ENCODE assay signal across 8 mouse cellular contexts in genomic region chr3:144570047-144570815, GRCm38 (mm10). TPM values are rescaled to one million over a fixed set of nuclear protein-coding genes. Genes with fewer than 3 reads are reported as not detected.
A peak's percentile ranks its signal among the peaks of the same experiment; 100 is the strongest.
DNase-seq lines count a peak whose midpoint lies in the region; ATAC-seq and TF ChIP-seq lines count a peak whose summit lies in the region.

Gene Hs2st1 (minus strand): TSS chr3:144570181.
Gene Selenof (plus strand): TSS chr3:144570304.

- H3K36me3 ChIP-seq in MEL (ENCODE audit: control insufficient read depth in 1 of 2, insufficient read depth in 2 of 2, low read length in 2 of 2), result peaks cover 1 to 26% of the 10 kb centered on the region in 2 experiments; a peak in 3 of 4 replicates
- H3K36me3 ChIP-seq in forebrain, postnatal 0 days (ENCODE audit: insufficient read depth), result peaks cover 3% of the 10 kb centered on the region; the same call in 1 of the 2 replicates
- no peaks in the 10 kb centered on the region for H3K36me3 ChIP-seq in lung, embryonic 15.5 days

- TF ChIP-seq RAD21 in MEL (IDR thresholded peaks at IDR 0.05; ENCODE audit: low read depth, low read length), result no peak

- no peaks in the 10 kb centered on the region for H3K9me3 ChIP-seq in MEL (replicated peaks; ENCODE audit: insufficient read depth, low read length)
- H3K9me3 ChIP-seq in forebrain, postnatal 0 days (ENCODE audit: low read length), result no peaks in the 10 kb centered on the region
- no peaks in the 10 kb centered on the region for H3K9me3 ChIP-seq in lung, embryonic 15.5 days

- peak; percentile 98 for ATAC-seq in forebrain, postnatal 0 days
- ATAC-seq in lung, embryonic 15.5 days (ENCODE audit: borderline replicate concordance, extremely low read depth, low FRiP score, low TSS enrichment), result peak; percentile 99

- TF ChIP-seq CTCF in MEL (IDR thresholded peaks at IDR 0.05 in 2 of 3, conservative IDR thresholded peaks at IDR 0.05 in 1 of 3; ENCODE audit: control insufficient read depth in 1 of 3, insufficient read depth in 1 of 3, low read depth in 2 of 3, low read length in 3 of 3, poor library complexity in 1 of 3, severe bottlenecking in 1 of 3), result no peak; a peak in 1 of 6 replicates
- TF ChIP-seq CTCF in cerebellum, adult 2 months (IDR thresholded peaks at IDR 0.05; ENCODE audit: borderline replicate concordance, insufficient read depth, low read depth, low read length), result no peak
- TF ChIP-seq CTCF in forebrain, postnatal 0 days (IDR thresholded peaks at IDR 0.05; ENCODE audit: low read depth), result peak; percentile 46

- H3K9ac ChIP-seq in MEL (ENCODE audit: control insufficient read depth, low read depth, low read length, poor library complexity, severe bottlenecking), result peak within 1 kb of the TSS; percentile 80
- H3K9ac ChIP-seq in forebrain, postnatal 0 days, result peak within 1 kb of the TSS; percentile 98
- H3K9ac ChIP-seq in lung, embryonic 15.5 days, result peak within 1 kb of the TSS; percentile 96

- peak within 1 kb of the TSS; percentile 70 for H3K4me2 ChIP-seq in forebrain, postnatal 0 days (ENCODE audit: low read depth)
- H3K4me2 ChIP-seq in lung, embryonic 15.5 days, result peak within 1 kb of the TSS; percentile 96

- DNase-seq in MEL (ENCODE audit: low read depth, low spot score), result peak; percentile 100
- peak; percentile 96 to 100 for DNase-seq in cerebellum, adult 2 months
- DNase-seq in forebrain, postnatal 0 days, result peak; percentile 99
- peak; percentile 97 for DNase-seq in heart, postnatal 4 days
- peak; percentile 98 to 99 for DNase-seq in layer of hippocampus, adult 8-10 months (ENCODE audit: low spot score in 2 of 2)
- DNase-seq in ovary, adult 18-20 months (ENCODE audit: low spot score), result peak; percentile 99
- peak; percentile 99 for DNase-seq in thymus, postnatal 0 days (ENCODE audit: low spot score)

- no peak; a peak in 1 of 4 replicates for TF ChIP-seq EP300 in MEL (IDR thresholded peaks at IDR 0.05; ENCODE audit: low read depth in 1 of 2, low read length in 2 of 2)

- TF ChIP-seq POLR2A in MEL (IDR thresholded peaks at IDR 0.05; ENCODE audit: control insufficient read depth in 1 of 2, insufficient read depth in 1 of 2, low read depth in 1 of 2, low read length in 2 of 2, poor library complexity in 1 of 2), result peak; percentile 90 to 97
- peak; percentile 98 for TF ChIP-seq POLR2A in cerebellum, adult 2 months (IDR thresholded peaks at IDR 0.05; ENCODE audit: borderline replicate concordance, insufficient read depth, low read length)

- H3K27me3 ChIP-seq in MEL (ENCODE audit: control insufficient read depth in 1 of 2, insufficient read depth in 2 of 2, low read length in 2 of 2), result no peaks in the 10 kb centered on the region
- no peaks in the 10 kb centered on the region for H3K27me3 ChIP-seq in cerebellum, adult 2 months (ENCODE audit: control insufficient read depth, insufficient read depth, low read length)
- H3K27me3 ChIP-seq in forebrain, postnatal 0 days (ENCODE audit: insufficient read depth, low read length), result no peaks in the 10 kb centered on the region
- no peaks in the 10 kb centered on the region for H3K27me3 ChIP-seq in lung, embryonic 15.5 days

- H3K4me3 ChIP-seq in MEL (ENCODE audit: control insufficient read depth in 1 of 2, insufficient read depth in 1 of 2, low read depth in 2 of 2, low read length in 2 of 2), result peak within 1 kb of the TSS; percentile 76 to 94
- H3K4me3 ChIP-seq in cerebellum, adult 2 months (replicated peaks; ENCODE audit: insufficient read depth, low read depth, low read length), result peak within 1 kb of the TSS; percentile 82
- H3K4me3 ChIP-seq in forebrain, postnatal 0 days (ENCODE audit: low read depth, low read length), result peak within 1 kb of the TSS; percentile 96
- H3K4me3 ChIP-seq in lung, embryonic 15.5 days, result peak within 1 kb of the TSS; percentile 95

- peaks cover 72% of the 10 kb centered on the region for H3K79me2 ChIP-seq in MEL (ENCODE audit: control insufficient read depth, insufficient read depth, low read length, poor library complexity)

- H3K27ac ChIP-seq in MEL (ENCODE audit: control insufficient read depth, low read depth, low read length), result peak within 1 kb of the TSS; percentile 94
- peak within 1 kb of the TSS; percentile 96 for H3K27ac ChIP-seq in cerebellum, adult 2 months (ENCODE audit: insufficient read depth, low read length)
- H3K27ac ChIP-seq in forebrain, postnatal 0 days (ENCODE audit: low read depth, low read length), result peak within 1 kb of the TSS; percentile 99
- peak within 1 kb of the TSS; percentile 93 for H3K27ac ChIP-seq in lung, embryonic 15.5 days

- under 1% methylated on average over 60 of the region's 69 CpGs for WGBS in cerebellum, adult 2 months
- under 1% methylated on average over 65 of the region's 69 CpGs for WGBS in forebrain, postnatal 0 days
- WGBS in lung, embryonic 15.5 days, result under 1% methylated on average over 54 of the region's 69 CpGs

- H3K4me1 ChIP-seq in MEL (ENCODE audit: control insufficient read depth in 1 of 2, insufficient read depth in 2 of 2, low read length in 2 of 2), result peaks cover 0 to 8% of the 10 kb centered on the region in 2 experiments; a peak in 3 of 4 replicates
- peaks cover 4% of the 10 kb centered on the region; the same call in 1 of the 2 replicates for H3K4me1 ChIP-seq in cerebellum, adult 2 months (ENCODE audit: control insufficient read depth, insufficient read depth, low read length)
- H3K4me1 ChIP-seq in forebrain, postnatal 0 days (ENCODE audit: insufficient read depth), result peaks cover 9% of the 10 kb centered on the region
- peaks cover 48% of the 10 kb centered on the region for H3K4me1 ChIP-seq in lung, embryonic 15.5 days

TF ChIP-seq in MEL, 35 proteins besides CTCF, POLR2A, EP300 and RAD21 (continues in another document):
- TF ChIP-seq NELFE (IDR thresholded peaks at IDR 0.05; ENCODE audit: low read depth, low read length), result peak; percentile 98
- TF ChIP-seq GATA1 (IDR thresholded peaks at IDR 0.05; ENCODE audit: low read depth, low read length), result no peak
- peak; percentile 87 for TF ChIP-seq HCFC1 (IDR thresholded peaks at IDR 0.05; ENCODE audit: low read depth, low read length)
- peak; percentile 75 for TF ChIP-seq TCF12 (IDR thresholded peaks at IDR 0.05; ENCODE audit: low read depth, low read length)
- no peak for TF ChIP-seq MAFK (IDR thresholded peaks at IDR 0.05; ENCODE audit: borderline replicate concordance, low read depth, low read length)
- peak; percentile 92 for TF ChIP-seq POLR2AphosphoS2 (IDR thresholded peaks at IDR 0.05; ENCODE audit: low read length)
- peak; percentile 87 for TF ChIP-seq TBP (IDR thresholded peaks at IDR 0.05; ENCODE audit: low read depth, low read length)
- peak; percentile 55 for TF ChIP-seq MXI1 (IDR thresholded peaks at IDR 0.05; ENCODE audit: low read depth, low read length)
- no peak for TF ChIP-seq CHD1 (IDR thresholded peaks at IDR 0.05; ENCODE audit: low read depth, low read length)
- TF ChIP-seq ZKSCAN1 (IDR thresholded peaks at IDR 0.05; ENCODE audit: low read depth, low read length), result no peak
- no peak for TF ChIP-seq SMC3 (IDR thresholded peaks at IDR 0.05; ENCODE audit: low read depth, low read length)
- TF ChIP-seq MEF2A (IDR thresholded peaks at IDR 0.05; ENCODE audit: extremely low read depth, insufficient replicate concordance, low read depth, low read length, poor library complexity, severe bottlenecking), result 0 out of 2 replicates have a peak, but pooled peaks have one; percentile 21
- peak; percentile 14; the same call in 1 of the 2 replicates for TF ChIP-seq CHD2 (IDR thresholded peaks at IDR 0.05; ENCODE audit: low read length)
- TF ChIP-seq MAZ (IDR thresholded peaks at IDR 0.05; ENCODE audit: low read depth, low read length), result peak; percentile 88; the same call in 1 of the 2 replicates
- TF ChIP-seq TAL1 (IDR thresholded peaks at IDR 0.05; ENCODE audit: low read length), result no peak
- TF ChIP-seq GABPA (IDR thresholded peaks at IDR 0.05; ENCODE audit: low read depth, low read length), result 0 out of 2 replicates have a peak, but pooled peaks have one; percentile 18
- TF ChIP-seq POLR2AphosphoS5 (IDR thresholded peaks at IDR 0.05; ENCODE audit: borderline replicate concordance, low read depth, low read length), result no peak
- 0 out of 2 replicates have a peak, but pooled peaks have one; percentile 3 for TF ChIP-seq ETS1 (IDR thresholded peaks at IDR 0.05; ENCODE audit: low read depth, low read length)
- TF ChIP-seq ZMIZ1 (IDR thresholded peaks at IDR 0.05; ENCODE audit: low read depth, low read length), result peak; percentile 90
- peak; percentile 54; the same call in 1 of the 2 replicates for TF ChIP-seq KAT2A (conservative IDR thresholded peaks at IDR 0.05; ENCODE audit: low read depth, low read length)
- TF ChIP-seq BHLHE40 (IDR thresholded peaks at IDR 0.05; ENCODE audit: borderline replicate concordance, low read depth, low read length), result peak; percentile 77
- TF ChIP-seq E2F4 (IDR thresholded peaks at IDR 0.05; ENCODE audit: borderline replicate concordance, low read depth, low read length), result no peak; the same call in 1 of the 2 replicates

RNA-seq across cellular contexts. Expression of gene Hs2st1, which starts in this region (rescaled TPM):
- 13.5 and 13.6 TPM in 2 replicates for total RNA-seq in MEL (2012; rRNA removed)
- polyA plus RNA-seq in MEL (2012; ENCODE audit: insufficient read depth in 1 of 2, insufficient read length in 2 of 2, low read depth in 1 of 2, low replicate concordance in 2 of 2, missing spikeins in 1 of 2), result 10 to 100 TPM in 1 of 2 experiments, not detected in 1; 16.1 TPM
- polyA plus RNA-seq in cerebellum, adult 2 months (2012; rRNA removed), result 15.2 and 15.4 TPM in 2 replicates
- 47.1 and 57.7 TPM in 2 replicates for total RNA-seq in forebrain, postnatal 0 days (2014; rRNA removed)
- 9.9 and 14.1 TPM in 2 replicates for polyA plus RNA-seq in forebrain, postnatal 0 days (2015; fragmentation: Nextera tagmentation; extraction: Ambion mirVana)
- 10 to 100 TPM; 20.8 to 23.2 TPM for total RNA-seq in heart, postnatal 4 days (2021)
- total RNA-seq in layer of hippocampus, adult 8-10 months (2022), result 10 to 100 TPM; 35.0 to 45.5 (median 39.9) TPM
- polyA plus RNA-seq in lung, embryonic 15.5 days (2015; fragmentation: Nextera tagmentation; extraction: Ambion mirVana), result 10.8 and 11.7 TPM in 2 replicates
- polyA plus RNA-seq in thymus, postnatal 0 days (2015; fragmentation: Nextera tagmentation; extraction: Ambion mirVana), result 7.6 and 10.8 TPM in 2 replicates

RNA-seq across cellular contexts. Expression of gene Selenof, which starts in this region (rescaled TPM):
- 307 and 316 TPM in 2 replicates for total RNA-seq in MEL (2012; rRNA removed)
- polyA plus RNA-seq in MEL (2012; ENCODE audit: insufficient read depth in 1 of 2, insufficient read length in 2 of 2, low read depth in 1 of 2, low replicate concordance in 2 of 2, missing spikeins in 1 of 2), result 1,000 to 10,000 TPM in 1 of 2 experiments, 100 to 1,000 TPM in 1; 265 to 1,760 TPM
- 285 and 301 TPM in 2 replicates for polyA plus RNA-seq in cerebellum, adult 2 months (2012; rRNA removed)
- total RNA-seq in forebrain, postnatal 0 days (2014; rRNA removed), result 347 and 486 TPM in 2 replicates
- 660 and 719 TPM in 2 replicates for polyA plus RNA-seq in forebrain, postnatal 0 days (2015; fragmentation: Nextera tagmentation; extraction: Ambion mirVana)
- total RNA-seq in heart, postnatal 4 days (2021), result 100 to 1,000 TPM; 224 to 252 TPM
- 100 to 1,000 TPM; 226 to 234 (median 231) TPM for total RNA-seq in layer of hippocampus, adult 8-10 months (2022)
- polyA plus RNA-seq in lung, embryonic 15.5 days (2015; fragmentation: Nextera tagmentation; extraction: Ambion mirVana), result 713 and 738 TPM in 2 replicates
- polyA plus RNA-seq in thymus, postnatal 0 days (2015; fragmentation: Nextera tagmentation; extraction: Ambion mirVana), result 519 and 548 TPM in 2 replicates

Comparison
In these comparisons a context has a peak if more than half of its experiments do, and no peak if none do; other contexts are left out.
1. Peak in every context shown above with its lines: DNase-seq, ATAC-seq, H3K4me3 ChIP-seq and H3K27ac ChIP-seq.